Mouse (Mus musculus): ENCODE measurements around the gene Hacd3.

Gene Hacd3

GRCm38 (mm10) chr9:64943997-64944396, 77.5 kb downstream of the Hacd3 start:
- DNase-seq, result no peak

GRCm38 (mm10) chr9:64941650-64942049, 79.8 kb downstream of the Hacd3 start:
- no peak for DNase-seq

- DNase-seq, result no peak
Measured at GRCm38 (mm10) chr9:64940731-64941346, 80.7 kb downstream of the Hacd3 start.

- DNase-seq, result no peak
Measured at GRCm38 (mm10) chr9:64939790-64940189, 81.7 kb downstream of the Hacd3 start.

- no peak for DNase-seq
Measured at GRCm38 (mm10) chr9:64939281-64939680, 82.2 kb downstream of the Hacd3 start.

GRCm38 (mm10) chr9:64938535-64938934, 83.0 kb downstream of the Hacd3 start:
- DNase-seq, result no peak

- DNase-seq, result no peak
Measured at GRCm38 (mm10) chr9:64937491-64937890, 84.0 kb downstream of the Hacd3 start.

Data from cerebellum, adult 18-20 months (tissue).